Mouse (Mus musculus): ENCODE results near the gene Myo18a.

The Myo18a gene

GRCm38 (mm10) chr11:77896820-77897805 is 134.1 kb downstream of the Myo18a start:
- no peak for DNase-seq (ENCODE audit: low spot score in 2 of 2)

- no peak for DNase-seq (ENCODE audit: low spot score in 2 of 2)
Measured at GRCm38 (mm10) chr11:77900187-77900586, 137.1 kb downstream of the Myo18a start.

- no peak for DNase-seq (ENCODE audit: low spot score in 2 of 2)
Measured at GRCm38 (mm10) chr11:77900696-77901095, 137.7 kb downstream of the Myo18a start.

GRCm38 (mm10) chr11:77901366-77901765 is 138.3 kb downstream of the Myo18a start:
- no peak for DNase-seq (ENCODE audit: low spot score in 2 of 2)

- DNase-seq (ENCODE audit: low spot score in 2 of 2), result no peak
Measured at GRCm38 (mm10) chr11:77901775-77902355, 138.8 kb downstream of the Myo18a start.

GRCm38 (mm10) chr11:77903761-77904160 is 140.7 kb downstream of the Myo18a start:
- DNase-seq (ENCODE audit: low spot score in 2 of 2), result no peak

- DNase-seq (ENCODE audit: low spot score in 2 of 2), result no peak
Measured at GRCm38 (mm10) chr11:77904707-77905106, 141.7 kb downstream of the Myo18a start.

GRCm38 (mm10) chr11:77906097-77906687 is 143.1 kb downstream of the Myo18a start:
- DNase-seq (ENCODE audit: low spot score in 2 of 2), result peak in 1 of 2 experiments; percentile 61

GRCm38 (mm10) chr11:77906747-77907174 is 143.7 kb downstream of the Myo18a start:
- no peak for DNase-seq (ENCODE audit: low spot score in 2 of 2)

- no peak for DNase-seq (ENCODE audit: low spot score in 2 of 2)
Measured at GRCm38 (mm10) chr11:77908468-77908867, 145.4 kb downstream of the Myo18a start.

- peak; percentile 54 to 72 for DNase-seq (ENCODE audit: low spot score in 2 of 2)
Measured at GRCm38 (mm10) chr11:77909376-77909775, 146.3 kb downstream of the Myo18a start.

- DNase-seq (ENCODE audit: low spot score in 2 of 2), result no peak
Measured at GRCm38 (mm10) chr11:77909776-77910175, 146.7 kb downstream of the Myo18a start.

GRCm38 (mm10) chr11:77913505-77913904 is 150.5 kb downstream of the Myo18a start:
- DNase-seq (ENCODE audit: low spot score in 2 of 2), result no peak

GRCm38 (mm10) chr11:77914598-77915260 is 151.7 kb downstream of the Myo18a start:
- no peak for DNase-seq (ENCODE audit: low spot score in 2 of 2)

Data from right cerebral cortex, postnatal 10 days (tissue).